Mouse (Mus musculus): ENCODE results near the gene H2afy. TPM values are rescaled to one million over a fixed set of nuclear protein-coding genes. Genes with fewer than 3 reads are reported as not detected.

H2afy gene
- polyA plus RNA-seq, 1 experiment from 2014 or later, result 726 TPM

DNA sequence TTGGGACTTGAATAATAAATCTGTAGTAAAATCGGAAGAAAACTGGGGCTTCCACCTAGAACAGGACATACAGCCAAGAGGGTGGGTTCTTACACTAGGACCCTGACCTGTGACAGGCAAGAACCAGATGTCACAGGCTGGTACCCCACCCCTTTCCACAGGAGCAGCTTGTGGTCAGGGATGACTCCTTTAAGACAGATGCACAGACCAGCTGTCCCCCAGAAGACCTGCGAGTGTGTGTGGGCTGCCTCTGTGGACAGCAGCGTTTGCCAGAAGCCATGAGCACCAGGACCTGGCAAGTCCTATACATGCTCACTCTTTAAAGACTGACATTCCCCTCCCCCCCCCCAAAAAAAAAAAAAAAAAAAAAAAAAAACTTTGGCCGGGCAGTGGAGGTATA lies 7.1 kb downstream of the H2afy start:
- peaks cover 41% of the 10 kb centered on the region for H3K36me3 ChIP-seq (ENCODE audit: control insufficient read depth, insufficient read depth, low read length)
- ATAC-seq (ENCODE audit: insufficient number of reproducible peaks, low FRiP score, low TSS enrichment, low read depth) (no peak), DNase-seq (ENCODE audit: low spot score) (no peak)
- peaks cover 18% of the 10 kb centered on the region for H3K4me1 ChIP-seq (ENCODE audit: control insufficient read depth, insufficient read depth, low read length)
- no peak overlapping the region for H3K4me3 ChIP-seq (ENCODE audit: low read depth, low read length)
- H3K27ac ChIP-seq (replicated peaks; ENCODE audit: low read depth, low read length), result no peak overlapping the region
- H3K9me3 ChIP-seq (ENCODE audit: control insufficient read depth, low read length), result no peaks in the 10 kb centered on the region
- H3K4me2 ChIP-seq (ENCODE audit: low read depth, severe bottlenecking), result no peak overlapping the region
- no peaks in the 10 kb centered on the region for H3K27me3 ChIP-seq (ENCODE audit: control insufficient read depth, insufficient read depth, low read length)
- 89% methylated on average over 4 of the region's 4 CpGs for WGBS
- H3K9ac ChIP-seq (ENCODE audit: low read length), result no peak overlapping the region

DNA sequence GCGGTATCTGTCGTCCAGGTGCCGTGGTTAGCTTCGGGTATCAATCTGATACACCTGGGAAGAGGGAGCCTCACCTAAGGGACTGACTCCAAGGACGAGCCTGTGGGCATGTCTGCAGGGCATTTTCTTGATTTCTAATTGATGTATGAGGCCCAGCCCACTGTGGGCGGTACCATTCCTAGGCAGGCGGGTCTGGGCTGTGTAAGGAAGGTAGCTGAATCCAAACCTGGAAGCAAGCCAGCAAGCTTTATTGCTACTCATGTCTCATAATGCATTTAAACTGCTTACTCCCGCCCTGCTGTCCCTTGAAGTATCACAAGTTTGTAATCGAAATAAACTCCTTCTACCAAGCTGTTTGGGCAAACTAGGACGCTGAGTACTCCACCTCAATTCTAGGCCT lies 10.5 kb downstream of the H2afy start:
- ATAC-seq (ENCODE audit: insufficient number of reproducible peaks, low FRiP score, low TSS enrichment, low read depth) (no peak), DNase-seq (ENCODE audit: low spot score) (no peak)
- Histone ChIP-seq H3K9me3 (ENCODE audit: control insufficient read depth, low read length) (no peaks in the 10 kb centered on the region), H3K9ac (ENCODE audit: low read length) (no peak overlapping the region), H3K4me2 (ENCODE audit: low read depth, severe bottlenecking) (no peak overlapping the region), H3K27me3 (ENCODE audit: control insufficient read depth, insufficient read depth, low read length) (no peaks in the 10 kb centered on the region), H3K4me1 (ENCODE audit: control insufficient read depth, insufficient read depth, low read length) (no peaks in the 10 kb centered on the region), H3K36me3 (ENCODE audit: control insufficient read depth, insufficient read depth, low read length) (peaks cover 55% of the 10 kb centered on the region), H3K27ac (replicated peaks; ENCODE audit: low read depth, low read length) (no peak overlapping the region), H3K4me3 (ENCODE audit: low read depth, low read length) (no peak overlapping the region)
- 89% methylated on average over 10 of the region's 10 CpGs for WGBS

DNA sequence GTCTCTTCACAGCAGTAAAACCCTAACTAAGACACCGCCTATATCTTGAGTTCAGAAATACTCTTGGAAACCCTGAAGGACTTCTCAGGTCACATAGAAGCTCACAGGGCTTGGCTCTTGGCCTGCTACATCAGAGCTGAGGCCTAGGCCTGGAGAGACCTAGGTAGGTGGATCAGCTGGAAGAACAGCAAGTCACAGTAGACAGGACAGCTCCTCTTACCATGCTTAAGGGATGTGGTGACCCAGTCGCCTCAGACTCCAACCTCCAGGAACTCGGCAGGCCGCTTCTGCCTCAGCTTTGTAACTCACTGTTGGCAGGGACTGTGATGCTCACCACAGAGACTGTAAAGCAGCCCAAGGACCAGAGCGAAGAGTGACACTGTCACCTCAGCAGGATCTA lies 13.1 kb downstream of the H2afy start:
- peaks cover 47% of the 10 kb centered on the region for H3K36me3 ChIP-seq (ENCODE audit: control insufficient read depth, insufficient read depth, low read length)
- H3K9me3 ChIP-seq (ENCODE audit: control insufficient read depth, low read length), result no peaks in the 10 kb centered on the region
- no peaks in the 10 kb centered on the region for H3K27me3 ChIP-seq (ENCODE audit: control insufficient read depth, insufficient read depth, low read length)
- ATAC-seq (ENCODE audit: insufficient number of reproducible peaks, low FRiP score, low TSS enrichment, low read depth) (no peak), DNase-seq (ENCODE audit: low spot score) (no peak)
- no peak overlapping the region for H3K27ac ChIP-seq (replicated peaks; ENCODE audit: low read depth, low read length)
- H3K4me1 ChIP-seq (ENCODE audit: control insufficient read depth, insufficient read depth, low read length), result no peaks in the 10 kb centered on the region
- no peak overlapping the region for H3K9ac ChIP-seq (ENCODE audit: low read length)
- H3K4me2 ChIP-seq (ENCODE audit: low read depth, severe bottlenecking), result no peak overlapping the region
- 96% methylated on average over 5 of the region's 5 CpGs for WGBS
- no peak overlapping the region for H3K4me3 ChIP-seq (ENCODE audit: low read depth, low read length)

DNA sequence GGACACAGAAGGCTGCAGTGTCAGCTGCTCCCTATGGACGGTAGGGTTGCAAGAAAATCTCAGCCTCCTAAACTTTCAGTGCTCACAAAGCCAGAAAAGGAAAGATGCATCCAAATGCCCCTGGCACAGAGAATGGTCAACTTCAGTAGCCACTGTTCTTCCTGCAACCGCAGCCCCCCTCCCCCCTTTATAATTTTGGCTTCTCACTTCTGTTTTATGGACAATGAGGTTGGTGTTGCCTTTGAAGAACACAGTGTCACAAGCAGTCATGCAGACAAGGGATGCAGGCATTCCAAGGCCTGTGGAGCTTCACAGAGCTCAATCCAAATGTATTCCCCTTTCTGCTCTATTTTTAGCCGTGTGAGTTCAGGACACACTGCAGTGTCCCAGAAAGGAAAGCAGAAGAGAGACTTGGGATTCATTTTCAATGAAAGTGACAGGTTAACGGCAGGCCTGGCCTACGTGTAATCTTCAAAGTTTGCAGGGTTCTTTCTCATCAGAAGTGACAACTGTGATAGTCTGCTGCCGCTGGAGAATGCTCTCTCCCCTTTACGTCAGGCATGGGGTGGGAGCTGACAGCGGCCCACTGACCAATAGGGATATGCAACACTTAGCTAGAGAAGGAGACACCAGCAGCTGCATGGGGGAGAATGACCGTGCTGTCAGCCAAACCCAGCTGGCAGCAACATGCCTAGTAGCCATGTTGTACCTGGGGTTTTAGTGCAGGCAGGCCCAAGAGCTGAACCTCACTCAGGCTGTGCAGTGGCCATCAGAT lies 18.0 kb downstream of the H2afy start:
- DNase-seq (ENCODE audit: low spot score), result no peak
- no peak overlapping the region for H3K27ac ChIP-seq (replicated peaks; ENCODE audit: low read depth, low read length)
- H3K36me3 ChIP-seq (ENCODE audit: control insufficient read depth, insufficient read depth, low read length), result peaks cover 12% of the 10 kb centered on the region
- no peak overlapping the region for H3K4me3 ChIP-seq (ENCODE audit: low read depth, low read length)
- peaks cover 33% of the 10 kb centered on the region for H3K4me1 ChIP-seq (ENCODE audit: control insufficient read depth, insufficient read depth, low read length)
- WGBS, result 63% methylated on average over 9 of the region's 9 CpGs
- ATAC-seq (ENCODE audit: insufficient number of reproducible peaks, low FRiP score, low TSS enrichment, low read depth), result no peak
- H3K9me3 ChIP-seq (ENCODE audit: control insufficient read depth, low read length), result no peaks in the 10 kb centered on the region
- no peak overlapping the region for H3K4me2 ChIP-seq (ENCODE audit: low read depth, severe bottlenecking)
- no peaks in the 10 kb centered on the region for H3K27me3 ChIP-seq (ENCODE audit: control insufficient read depth, insufficient read depth, low read length)
- H3K9ac ChIP-seq (ENCODE audit: low read length), result no peak overlapping the region

DNA sequence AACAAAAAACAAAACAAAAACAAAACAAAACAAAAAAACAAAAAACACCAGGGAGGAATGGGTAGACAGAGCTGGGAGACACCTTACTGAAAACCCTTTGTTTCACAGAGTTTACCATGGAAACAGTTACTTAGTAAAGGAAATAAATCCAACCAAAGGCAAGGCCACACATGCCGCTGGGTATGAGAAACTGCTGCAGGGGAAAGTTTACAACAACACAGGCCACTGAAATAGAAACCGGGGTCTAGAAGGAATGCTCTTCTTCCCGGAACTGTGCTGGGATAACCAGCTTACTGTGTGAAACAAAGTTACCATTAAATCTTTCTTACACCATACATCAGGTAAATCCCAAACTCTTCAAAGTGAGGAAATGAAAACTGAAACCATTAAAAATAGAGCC lies 20.3 kb downstream of the H2afy start:
- no peak overlapping the region for H3K4me3 ChIP-seq (ENCODE audit: low read depth, low read length)
- peaks cover 4% of the 10 kb centered on the region; the same call in 1 of the 2 replicates for H3K36me3 ChIP-seq (ENCODE audit: control insufficient read depth, insufficient read depth, low read length)
- H3K9me3 ChIP-seq (ENCODE audit: control insufficient read depth, low read length), result no peaks in the 10 kb centered on the region
- WGBS, result 56% methylated on average over 3 of the region's 3 CpGs
- H3K27me3 ChIP-seq (ENCODE audit: control insufficient read depth, insufficient read depth, low read length), result no peaks in the 10 kb centered on the region
- peaks cover 51% of the 10 kb centered on the region for H3K4me1 ChIP-seq (ENCODE audit: control insufficient read depth, insufficient read depth, low read length)
- DNase-seq (ENCODE audit: low spot score), result no peak
- 0 out of 2 replicates have a peak overlapping the region, but pooled peaks have one; percentile 5 for H3K27ac ChIP-seq (replicated peaks; ENCODE audit: low read depth, low read length)
- H3K9ac ChIP-seq (ENCODE audit: low read length), result no peak overlapping the region
- H3K4me2 ChIP-seq (ENCODE audit: low read depth, severe bottlenecking), result no peak overlapping the region
- ATAC-seq (ENCODE audit: insufficient number of reproducible peaks, low FRiP score, low TSS enrichment, low read depth), result no peak

DNA sequence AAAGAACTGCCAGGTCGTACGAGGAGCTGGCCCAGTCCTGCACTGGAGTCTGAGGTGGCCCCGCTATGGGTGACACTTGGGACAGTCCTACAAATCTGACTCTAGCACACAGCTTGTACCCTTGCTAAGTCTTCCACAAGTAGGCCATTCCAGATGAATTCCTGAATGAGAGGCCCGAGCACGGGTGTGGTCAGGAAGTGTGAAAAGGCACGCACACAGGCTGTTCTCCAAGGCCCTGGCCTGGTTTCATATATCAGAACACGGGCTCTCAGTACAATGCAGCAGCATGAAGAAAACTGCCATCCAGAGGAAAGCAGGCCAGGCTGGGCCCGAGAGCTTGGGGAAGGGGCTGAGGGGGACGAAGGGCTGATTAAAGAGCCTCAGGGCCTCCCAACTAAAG lies 20.8 kb downstream of the H2afy start:
- no peak overlapping the region for H3K4me2 ChIP-seq (ENCODE audit: low read depth, severe bottlenecking)
- DNase-seq (ENCODE audit: low spot score) (peak; percentile 46), ATAC-seq (ENCODE audit: insufficient number of reproducible peaks, low FRiP score, low TSS enrichment, low read depth) (no peak)
- no peaks in the 10 kb centered on the region for H3K27me3 ChIP-seq (ENCODE audit: control insufficient read depth, insufficient read depth, low read length)
- WGBS, result 53% methylated on average over 9 of the region's 9 CpGs
- no peaks in the 10 kb centered on the region for H3K9me3 ChIP-seq (ENCODE audit: control insufficient read depth, low read length)
- H3K36me3 ChIP-seq (ENCODE audit: control insufficient read depth, insufficient read depth, low read length), result peaks cover 4% of the 10 kb centered on the region; the same call in 1 of the 2 replicates
- H3K4me3 ChIP-seq (ENCODE audit: low read depth, low read length), result no peak overlapping the region
- H3K27ac ChIP-seq (replicated peaks; ENCODE audit: low read depth, low read length), result peak overlapping the region; percentile 32; the same call in 1 of the 2 replicates
- H3K9ac ChIP-seq (ENCODE audit: low read length), result no peak overlapping the region
- peaks cover 56% of the 10 kb centered on the region for H3K4me1 ChIP-seq (ENCODE audit: control insufficient read depth, insufficient read depth, low read length)

DNA sequence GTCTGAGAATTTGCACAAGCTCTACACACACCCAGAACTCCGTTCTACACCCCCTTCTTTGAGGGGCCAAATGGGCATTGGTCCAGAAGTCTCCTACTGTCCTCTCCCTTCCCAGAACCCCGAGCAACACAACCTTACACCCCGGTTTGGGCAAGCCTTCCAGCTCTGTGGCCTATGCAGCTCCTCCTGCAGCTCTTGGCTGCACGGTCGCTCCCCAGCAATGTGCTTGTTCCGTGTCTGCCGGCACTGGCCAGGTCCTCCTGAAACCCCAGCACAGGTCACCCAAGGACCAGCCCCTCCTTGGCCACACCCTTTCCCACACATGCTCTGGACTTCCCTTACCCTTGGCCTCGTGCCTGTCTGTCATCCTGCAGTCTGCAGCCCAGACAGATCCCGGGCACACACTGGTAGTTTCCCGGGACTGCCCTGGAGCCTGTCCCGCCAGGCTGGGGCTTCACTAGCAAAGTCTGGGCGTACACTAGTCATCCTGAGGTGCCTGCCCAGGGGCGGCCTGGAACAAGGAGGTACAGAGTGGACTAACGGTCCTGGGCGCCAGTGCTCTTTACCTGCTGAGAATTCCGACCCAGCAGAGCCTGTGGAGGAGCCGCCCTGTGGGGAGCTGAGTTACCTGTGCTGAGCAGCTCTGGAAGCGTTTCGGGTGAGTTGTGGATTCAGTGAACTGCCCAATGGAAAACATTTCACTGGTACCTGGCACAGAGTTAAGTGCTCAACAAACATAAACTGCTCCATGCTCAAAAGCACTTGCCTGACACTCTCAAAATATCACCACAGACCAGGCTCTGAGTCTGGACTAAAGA lies 22.5 kb downstream of the H2afy start:
- Histone ChIP-seq H3K4me3 (ENCODE audit: low read depth, low read length) (no peak overlapping the region), H3K27me3 (ENCODE audit: control insufficient read depth, insufficient read depth, low read length) (no peaks in the 10 kb centered on the region), H3K27ac (replicated peaks; ENCODE audit: low read depth, low read length) (peak overlapping the region; percentile 79), H3K4me2 (ENCODE audit: low read depth, severe bottlenecking) (no peak overlapping the region; the same call in 1 of the 2 replicates), H3K36me3 (ENCODE audit: control insufficient read depth, insufficient read depth, low read length) (peaks cover 4% of the 10 kb centered on the region; the same call in 1 of the 2 replicates), H3K4me1 (ENCODE audit: control insufficient read depth, insufficient read depth, low read length) (peaks cover 68% of the 10 kb centered on the region), H3K9me3 (ENCODE audit: control insufficient read depth, low read length) (no peaks in the 10 kb centered on the region), H3K9ac (ENCODE audit: low read length) (no peak overlapping the region)
- 0 out of 2 replicates have a peak, but pooled peaks have one; percentile 5 for ATAC-seq (ENCODE audit: insufficient number of reproducible peaks, low FRiP score, low TSS enrichment, low read depth)
- no peak for DNase-seq (ENCODE audit: low spot score)
- WGBS, result 60% methylated on average over 19 of the region's 19 CpGs

DNA sequence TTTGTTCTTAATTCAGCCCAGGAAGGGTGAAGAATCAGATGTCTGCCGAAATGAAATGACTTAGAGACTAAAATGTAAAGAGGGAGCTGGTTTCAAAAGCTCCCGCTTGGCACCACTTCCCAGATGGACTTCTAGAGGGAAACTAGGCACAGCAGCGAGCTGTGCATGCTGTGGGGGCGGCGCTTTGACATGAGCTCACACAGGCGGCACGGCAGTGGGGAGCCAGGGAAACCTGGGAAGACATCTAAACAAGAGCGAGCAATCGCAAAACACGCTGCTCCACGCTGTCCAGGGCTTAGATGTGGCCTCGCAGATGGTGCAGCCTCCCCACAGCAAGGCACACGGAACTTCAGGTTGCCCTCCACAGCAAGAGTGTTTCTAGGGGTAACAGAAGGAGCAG lies 23.2 kb downstream of the H2afy start:
- H3K4me3 ChIP-seq (ENCODE audit: low read depth, low read length), result no peak overlapping the region
- ATAC-seq (ENCODE audit: insufficient number of reproducible peaks, low FRiP score, low TSS enrichment, low read depth) (no peak), DNase-seq (ENCODE audit: low spot score) (peak; percentile 61)
- peak overlapping the region; percentile 21; the same call in 1 of the 2 replicates for H3K4me2 ChIP-seq (ENCODE audit: low read depth, severe bottlenecking)
- WGBS, result 20% methylated on average over 13 of the region's 13 CpGs
- H3K9me3 ChIP-seq (ENCODE audit: control insufficient read depth, low read length), result no peaks in the 10 kb centered on the region
- no peak overlapping the region for H3K9ac ChIP-seq (ENCODE audit: low read length)
- no peaks in the 10 kb centered on the region for H3K27me3 ChIP-seq (ENCODE audit: control insufficient read depth, insufficient read depth, low read length)
- H3K36me3 ChIP-seq (ENCODE audit: control insufficient read depth, insufficient read depth, low read length), result peaks cover 4% of the 10 kb centered on the region; the same call in 1 of the 2 replicates
- H3K27ac ChIP-seq (replicated peaks; ENCODE audit: low read depth, low read length), result peak overlapping the region; percentile 79
- H3K4me1 ChIP-seq (ENCODE audit: control insufficient read depth, insufficient read depth, low read length), result peaks cover 68% of the 10 kb centered on the region
